Mouse (Mus musculus) thymus, postnatal 14 days (tissue): ENCODE data around the gene Necab3.

Source experiments
- DNase-seq: peaks from one replicate; pipeline ENCODE4 v3.0.0; 2021

The Necab3 gene

DNA sequence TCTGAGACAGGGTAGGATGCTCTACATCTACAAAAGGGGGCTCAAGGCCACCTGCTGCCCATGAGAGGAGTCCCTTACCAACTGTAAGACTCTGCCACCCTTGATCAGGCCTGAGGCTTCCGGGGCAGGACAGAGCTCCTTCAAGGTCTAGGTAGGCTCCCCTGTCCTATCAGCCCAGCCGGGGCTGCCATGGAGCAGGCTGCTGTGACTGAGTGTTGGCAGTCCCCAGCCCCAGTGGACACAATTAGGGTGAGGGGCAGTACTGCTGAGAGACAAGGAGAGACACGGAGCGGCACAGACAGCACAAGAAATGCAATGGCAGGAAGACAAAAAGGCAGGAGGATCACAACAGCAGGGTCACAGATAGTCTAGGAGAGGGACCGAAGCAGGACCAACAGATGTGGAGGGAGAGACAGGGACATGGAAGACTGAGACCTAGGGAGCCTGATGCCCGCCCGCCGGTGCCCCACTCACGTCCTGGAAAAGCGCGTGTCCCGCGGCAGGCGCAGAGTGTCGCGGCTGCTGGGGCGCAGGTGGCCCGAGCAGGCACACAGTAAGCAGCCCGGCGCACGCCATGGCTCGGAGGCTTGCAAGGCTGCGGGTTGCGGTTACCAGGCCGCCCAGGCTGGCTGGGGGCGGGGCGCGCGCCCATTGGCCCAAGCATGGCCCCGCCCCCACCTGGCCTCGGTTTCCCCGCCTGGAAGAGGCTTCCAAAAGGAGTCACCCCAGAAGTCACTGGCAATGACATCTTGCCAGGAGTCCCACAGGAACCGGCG lies at the start of gene Necab3:
Gene Necab3 (minus strand): TSS at position 627 of the 776 bp plus-strand sequence.
- DNase-seq: peak; percentile 79

DNA sequence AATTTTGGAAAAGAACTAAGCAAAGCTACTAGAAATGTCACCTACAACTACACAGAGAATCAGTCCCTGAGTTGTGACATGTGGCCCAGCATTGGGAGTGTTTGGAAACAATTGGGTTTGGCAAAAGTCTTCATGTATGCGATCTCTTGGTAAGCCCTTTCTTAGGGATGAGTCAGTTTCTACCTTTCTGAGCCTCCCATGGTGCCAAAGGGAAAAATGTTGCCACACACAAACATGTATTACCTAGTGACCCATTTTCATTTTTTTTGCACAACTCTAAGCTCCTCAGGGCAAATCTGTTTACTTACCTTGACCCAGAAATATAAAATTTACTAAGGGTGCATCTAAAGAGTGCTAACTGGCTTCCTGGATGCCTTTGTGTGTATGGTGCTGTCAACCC lies 48.3 kb upstream of the Necab3 start:
- no peak for DNase-seq

DNA sequence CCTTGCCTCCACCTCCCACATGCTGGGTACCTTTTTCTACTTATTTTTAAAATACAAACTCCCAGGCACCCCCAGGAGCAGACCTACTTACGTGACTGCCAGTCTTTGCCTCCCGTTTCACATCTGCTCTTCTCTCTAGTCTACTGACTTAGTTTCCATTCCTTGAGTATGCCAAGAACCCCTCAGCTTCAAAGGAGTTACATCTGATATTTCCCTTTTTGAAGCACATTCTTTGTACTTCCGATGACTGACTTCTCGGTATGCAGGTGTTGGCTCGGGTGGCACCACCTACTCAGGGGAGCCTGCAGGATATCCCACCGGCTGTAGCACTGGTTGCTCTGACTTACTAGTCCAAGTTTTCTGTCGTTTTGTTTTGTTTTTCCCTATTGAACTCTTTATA lies 45.5 kb upstream of the Necab3 start:
- DNase-seq: peak; percentile 71

DNA sequence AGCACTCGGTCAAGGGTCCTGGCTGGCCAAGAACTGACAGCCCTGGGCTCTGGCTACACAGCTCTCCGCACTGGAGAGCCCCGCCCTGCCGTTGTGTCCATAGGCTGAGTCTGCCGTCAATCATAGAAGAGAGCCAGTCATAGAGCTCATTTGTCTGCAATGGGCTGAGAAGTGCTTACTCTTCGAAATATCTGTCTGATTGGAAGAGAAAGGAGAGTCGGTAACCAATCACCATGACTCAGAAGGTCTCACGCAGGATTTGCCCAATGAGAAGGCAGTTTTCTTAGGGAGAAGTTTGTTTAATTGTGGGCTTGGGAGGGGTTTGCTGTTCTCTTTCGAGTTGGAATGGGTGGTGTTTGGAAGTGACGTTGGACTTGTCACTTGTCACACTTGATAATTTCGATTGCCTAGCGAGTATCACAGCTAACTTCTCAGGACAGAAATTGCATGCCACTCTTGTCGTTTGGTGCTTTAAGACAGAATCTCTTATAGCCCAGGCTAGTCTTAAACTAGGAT lies 45.0 kb upstream of the Necab3 start, which contains the start of gene Pxmp4:
Gene Pxmp4 (minus strand): TSS at position 71 of the 516 bp plus-strand sequence.
- peak; percentile 97 for DNase-seq

DNA sequence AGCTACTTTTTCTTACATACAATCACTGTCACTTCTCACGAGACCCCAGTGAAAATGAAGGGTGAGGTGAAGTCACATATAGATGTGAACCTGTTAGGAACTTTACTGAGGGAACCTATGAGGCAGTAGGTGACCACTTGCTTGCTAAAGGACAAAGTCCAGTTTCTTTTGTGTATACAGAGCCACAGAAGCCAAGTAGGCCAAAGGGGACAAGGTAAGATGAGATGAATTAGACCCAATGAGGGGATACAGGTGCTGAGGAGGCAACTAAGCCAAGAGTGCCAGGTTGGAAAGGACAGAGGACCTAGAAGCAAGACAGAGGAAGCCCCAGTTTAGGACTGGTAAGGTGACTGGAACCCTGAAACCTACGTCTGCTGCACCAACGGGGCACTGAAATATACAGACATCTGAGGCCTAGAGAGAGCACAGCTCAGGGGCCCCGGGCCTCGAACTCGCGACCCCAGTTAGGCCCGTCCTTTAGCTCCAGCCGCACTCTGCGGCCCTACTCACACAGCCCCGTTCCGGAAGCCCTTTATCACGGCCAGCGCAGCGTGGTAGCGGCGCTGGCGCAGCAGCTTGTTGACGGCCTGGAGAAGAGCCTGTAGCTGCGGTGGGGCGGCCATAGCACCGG lies 44.4 kb upstream of the Necab3 start:
- DNase-seq: no peak

DNA sequence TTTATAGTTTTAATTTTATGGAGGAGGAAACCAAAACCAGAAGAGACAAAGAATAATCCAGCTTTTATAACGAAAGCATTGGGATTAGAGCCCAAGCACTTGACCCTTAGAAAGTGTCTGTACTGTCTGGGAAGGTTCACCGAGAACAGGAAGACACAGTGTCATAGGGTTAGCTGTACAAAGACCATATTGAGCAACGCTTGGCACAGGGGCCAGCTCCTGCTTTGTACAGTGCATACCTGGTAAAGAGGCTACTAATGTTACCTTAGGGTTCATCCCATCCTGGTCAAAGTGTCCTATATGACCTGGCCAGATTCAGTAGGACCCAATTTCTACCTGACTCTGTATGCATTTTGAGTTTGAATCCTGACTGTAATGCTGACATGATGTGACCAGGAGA lies 42.6 kb upstream of the Necab3 start:
- no peak for DNase-seq

DNA sequence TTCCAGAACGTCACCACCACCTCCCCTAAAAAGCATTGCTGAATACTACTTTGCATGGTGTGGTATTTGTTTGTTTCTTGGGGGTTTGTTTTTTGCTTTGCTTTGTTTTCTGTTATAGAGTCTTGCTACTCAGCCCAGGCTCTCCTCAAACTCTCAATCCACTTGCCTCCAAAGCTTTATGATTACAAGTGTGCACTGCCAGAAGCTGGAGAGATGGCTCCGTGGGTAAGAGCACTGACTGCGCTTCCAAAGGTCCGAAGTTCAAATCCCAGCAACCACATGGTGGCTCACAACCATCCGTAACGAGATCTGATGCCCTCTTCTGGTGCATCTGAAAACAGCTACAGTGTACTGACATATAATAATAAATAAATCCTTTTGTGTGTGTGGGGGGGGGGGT lies 41.9 kb upstream of the Necab3 start:
- no peak for DNase-seq

DNA sequence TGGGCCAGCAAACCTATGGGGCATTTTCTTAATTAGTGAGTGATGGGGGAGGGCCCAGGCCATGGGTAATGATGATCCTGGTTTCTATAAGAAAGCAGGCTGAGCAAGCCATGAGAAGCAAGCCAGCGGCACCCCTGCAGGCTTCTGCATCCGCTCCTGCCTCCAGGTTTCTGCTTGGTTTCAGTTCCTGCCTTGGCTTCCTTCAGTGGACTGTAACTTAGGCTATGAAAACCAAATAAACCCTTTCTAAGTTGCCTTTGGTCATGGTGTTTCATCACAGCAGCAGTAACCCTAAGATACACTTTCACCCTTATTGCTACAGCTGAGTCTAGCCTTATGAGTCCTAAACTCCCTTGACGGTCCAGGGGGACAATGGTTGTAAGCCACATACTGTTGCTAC lies 38.7 kb upstream of the Necab3 start:
- DNase-seq: no peak

DNA sequence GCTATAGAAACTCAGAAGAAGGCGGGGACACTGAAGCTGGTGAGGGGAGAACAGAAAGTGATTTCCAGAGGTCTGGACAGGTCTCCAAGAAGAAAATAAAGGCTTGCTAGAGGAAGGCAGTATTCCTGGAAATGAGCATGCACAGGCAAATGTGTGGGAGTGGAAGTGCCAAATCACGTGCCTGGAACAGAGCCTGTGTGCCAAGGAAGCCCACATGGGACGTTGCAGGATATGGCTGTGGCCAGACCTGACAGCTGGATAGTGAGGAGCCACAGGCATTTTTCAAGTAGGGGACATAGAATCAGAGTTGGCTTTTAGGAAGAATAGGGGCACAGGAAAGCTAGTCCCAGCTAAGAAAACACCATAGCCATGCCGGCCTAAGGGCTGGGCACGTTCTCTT lies 37.1 kb upstream of the Necab3 start:
- DNase-seq: no peak

DNA sequence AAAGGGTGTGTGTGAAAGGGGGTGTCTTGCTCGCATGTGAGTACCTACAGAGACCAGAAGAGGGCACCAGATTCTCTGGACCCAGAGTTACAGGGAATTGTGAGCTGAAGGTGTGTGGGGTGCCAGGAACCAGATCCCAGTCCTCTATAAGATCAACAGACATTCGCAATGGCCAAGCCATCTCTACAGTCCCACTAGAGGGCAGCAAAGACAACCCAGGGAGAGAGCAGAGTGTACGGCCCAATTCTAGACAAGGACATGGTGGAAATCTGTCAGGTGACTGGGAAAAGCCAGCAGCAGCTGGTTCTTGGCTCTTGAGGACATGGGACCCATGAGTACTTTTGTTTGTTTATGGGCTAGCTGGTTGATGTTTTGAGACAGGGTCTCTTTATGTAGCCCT lies 34.3 kb upstream of the Necab3 start:
- DNase-seq: peak; percentile 74

DNA sequence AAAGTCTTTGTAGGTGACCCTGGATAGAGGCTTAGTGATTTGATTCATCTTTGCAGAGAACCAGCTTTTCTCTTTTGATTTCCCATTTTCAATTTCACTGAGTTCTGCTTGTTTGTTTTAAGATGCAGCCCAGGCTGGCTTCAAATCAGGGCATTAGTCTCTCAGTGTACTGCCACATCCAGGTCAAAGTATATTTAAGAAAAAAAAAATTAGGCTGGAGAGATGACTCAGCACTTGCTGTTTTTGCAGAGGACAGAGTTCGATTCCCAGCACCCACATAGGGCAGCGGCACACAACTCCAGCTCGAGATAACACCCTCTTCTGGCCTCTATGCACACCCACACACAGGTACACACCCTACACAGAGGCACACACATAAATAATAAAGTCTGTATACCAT lies 32.5 kb upstream of the Necab3 start:
- no peak for DNase-seq

DNA sequence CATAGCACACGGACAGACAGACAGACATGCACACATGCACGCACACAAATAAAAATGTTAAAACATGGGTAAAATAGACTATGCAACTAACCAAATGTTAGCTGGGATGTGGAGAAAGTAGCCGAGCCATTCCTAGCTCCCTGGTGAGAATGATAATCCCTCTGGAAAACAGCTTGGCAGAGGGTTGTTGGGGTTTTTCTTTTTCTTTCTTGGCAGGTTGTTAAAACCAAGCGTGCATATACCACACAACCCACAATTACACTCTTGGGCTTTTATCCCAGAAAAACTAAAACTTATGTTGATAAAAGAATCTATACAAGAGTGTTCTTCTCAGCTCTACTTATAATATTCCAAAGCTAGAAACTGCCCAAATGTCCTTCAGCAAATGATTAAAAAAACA lies 30.4 kb upstream of the Necab3 start:
- DNase-seq: no peak

DNA sequence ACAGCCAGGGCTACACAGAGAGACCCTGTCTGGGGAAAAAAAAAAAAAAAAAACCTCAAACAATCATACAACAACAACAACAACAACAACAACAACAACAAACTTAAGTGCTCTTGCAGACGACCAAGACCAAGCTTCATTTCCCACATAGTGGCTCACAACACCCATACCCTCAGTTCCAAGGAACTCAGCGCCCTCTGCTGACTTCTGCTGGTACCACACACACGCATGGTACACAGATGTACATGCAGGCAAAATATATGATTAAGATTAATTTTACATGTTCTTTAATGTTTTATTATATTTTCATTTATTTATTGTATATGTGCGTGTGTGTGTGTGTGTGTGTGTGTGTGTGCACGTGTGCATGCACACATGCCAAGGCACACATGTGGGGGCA lies 27.7 kb upstream of the Necab3 start:
- peak; percentile 75 for DNase-seq

DNA sequence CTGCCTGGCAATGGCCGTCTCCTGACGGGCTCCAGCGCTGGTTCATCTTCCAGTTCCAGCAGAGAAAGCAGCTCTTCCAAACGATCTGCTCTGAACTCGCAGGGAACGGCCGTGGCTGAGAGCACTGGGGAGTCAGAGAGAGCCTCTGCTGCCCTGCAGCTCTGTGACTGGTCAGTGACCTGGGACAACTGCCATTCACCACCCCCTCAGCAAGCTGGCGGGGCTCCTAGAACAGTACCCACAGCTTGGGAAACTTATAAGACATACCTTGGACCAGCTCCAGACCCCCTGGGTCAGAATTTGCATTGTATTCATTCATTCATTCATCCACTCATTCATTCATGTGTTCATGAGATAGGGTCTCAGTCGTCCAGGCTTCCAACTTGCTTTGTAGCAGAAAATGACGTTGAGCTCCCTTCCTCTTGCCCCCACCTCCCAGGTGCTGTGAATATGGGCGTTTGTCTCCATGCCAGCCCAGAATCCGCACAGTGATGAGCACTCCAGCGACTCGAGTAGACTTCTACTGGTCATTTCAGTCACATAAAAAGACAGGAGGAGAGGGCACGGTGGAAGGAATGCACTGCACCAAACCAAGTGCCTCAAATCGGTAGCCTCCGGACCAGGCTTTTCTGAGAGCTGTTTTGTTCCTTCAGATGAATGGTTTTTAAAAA lies 26.4 kb upstream of the Necab3 start:
- no peak for DNase-seq

DNA sequence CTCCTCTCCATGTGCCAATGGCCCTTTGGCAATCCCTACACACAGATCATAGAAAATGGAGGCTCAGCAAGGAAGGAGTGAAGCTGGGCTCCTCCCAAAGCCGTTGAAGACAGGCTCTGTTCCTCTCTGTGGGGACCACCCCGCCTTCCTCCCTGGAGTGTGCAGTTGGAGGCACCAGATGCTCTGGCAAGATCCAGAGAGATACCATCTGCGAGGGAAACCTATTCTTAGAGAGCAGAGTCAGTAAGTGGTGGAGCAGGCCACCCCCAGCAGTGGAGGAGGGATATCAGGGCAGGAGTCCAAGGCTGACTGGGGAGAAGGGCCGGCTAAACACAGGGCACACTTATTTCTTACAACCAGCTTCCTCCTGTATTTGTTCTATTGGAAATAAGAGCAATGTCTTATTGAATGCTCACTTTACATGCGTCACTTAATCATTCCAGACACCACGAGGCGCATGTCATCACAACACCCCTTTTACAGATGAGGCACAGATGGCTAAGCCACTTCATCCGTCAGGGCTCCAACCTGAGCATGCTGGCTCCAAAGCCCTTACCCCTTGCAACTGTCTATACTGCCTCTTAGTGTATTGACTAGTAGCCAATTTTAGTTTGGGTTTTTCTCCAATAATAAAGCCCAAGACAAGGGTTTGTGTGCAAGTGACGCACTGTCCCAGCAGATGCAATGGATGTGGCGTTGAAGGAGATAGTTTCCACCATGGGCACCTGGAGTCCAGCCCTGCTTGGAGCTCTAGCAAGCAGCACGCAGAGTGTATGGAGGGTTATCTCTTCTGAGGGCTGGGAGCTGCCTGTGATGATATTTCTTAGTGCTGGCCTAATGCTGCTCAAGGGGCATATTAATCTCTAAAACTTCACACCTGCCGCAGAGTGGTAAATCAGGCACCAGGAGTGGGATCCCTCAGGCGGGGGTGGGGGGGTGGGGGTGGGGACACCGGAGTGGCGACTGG lies 25.5 kb upstream of the Necab3 start:
- DNase-seq: no peak

DNA sequence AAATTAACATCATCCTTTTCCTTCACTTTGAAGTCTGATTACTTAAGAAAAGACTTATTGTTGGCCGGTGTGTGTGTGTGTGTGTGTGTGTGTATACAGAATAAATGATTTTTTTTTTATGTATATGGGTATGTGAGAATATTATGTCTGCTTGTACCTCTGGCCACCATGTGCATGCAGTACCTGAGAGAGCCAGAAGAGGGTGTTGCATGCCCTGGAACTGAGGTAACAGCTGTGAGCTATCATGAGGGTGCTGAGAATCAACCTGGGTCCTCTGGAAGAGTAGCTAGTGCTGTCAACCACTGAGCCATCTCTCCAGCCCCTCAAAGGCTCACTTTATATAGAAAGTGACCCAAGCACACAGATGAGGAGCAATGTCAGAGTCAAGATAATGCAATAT lies 22.7 kb upstream of the Necab3 start:
- DNase-seq: no peak

DNA sequence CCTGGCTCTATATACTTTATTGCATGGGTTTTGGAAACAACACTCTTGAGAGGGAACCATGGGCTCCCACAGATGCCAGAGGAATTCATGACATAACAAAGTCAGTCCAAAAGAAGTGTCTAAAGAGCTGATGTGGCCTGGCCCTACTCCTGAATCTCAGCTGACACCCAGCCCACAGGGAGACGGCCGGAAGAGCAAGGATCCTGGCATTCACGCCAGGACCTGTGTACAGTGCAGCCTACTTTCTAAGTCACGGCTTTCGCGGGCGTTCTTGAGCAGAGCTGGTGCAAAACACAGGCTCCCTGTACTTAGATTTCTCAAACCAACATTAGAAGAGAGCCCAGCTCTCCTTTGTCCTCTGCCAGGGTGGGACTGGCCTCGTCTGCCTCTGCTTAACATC lies 21.9 kb upstream of the Necab3 start:
- no peak for DNase-seq

DNA sequence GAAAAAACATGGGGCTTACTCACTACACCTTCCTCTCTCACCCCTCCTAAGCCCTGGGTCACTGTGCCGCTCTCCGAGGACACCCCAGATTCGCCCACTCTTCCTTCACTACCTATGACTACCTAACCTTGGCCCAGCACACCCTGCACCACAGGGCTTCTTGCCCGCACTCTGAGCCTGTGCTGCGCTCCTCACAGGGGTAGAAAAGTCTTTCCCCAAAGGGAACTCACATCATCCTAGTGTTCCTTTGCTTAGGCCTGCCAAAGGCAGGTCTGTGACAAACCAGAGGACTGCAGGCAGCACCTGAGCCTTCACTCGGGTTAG lies 19.0 kb upstream of the Necab3 start:
- no peak for DNase-seq

DNA sequence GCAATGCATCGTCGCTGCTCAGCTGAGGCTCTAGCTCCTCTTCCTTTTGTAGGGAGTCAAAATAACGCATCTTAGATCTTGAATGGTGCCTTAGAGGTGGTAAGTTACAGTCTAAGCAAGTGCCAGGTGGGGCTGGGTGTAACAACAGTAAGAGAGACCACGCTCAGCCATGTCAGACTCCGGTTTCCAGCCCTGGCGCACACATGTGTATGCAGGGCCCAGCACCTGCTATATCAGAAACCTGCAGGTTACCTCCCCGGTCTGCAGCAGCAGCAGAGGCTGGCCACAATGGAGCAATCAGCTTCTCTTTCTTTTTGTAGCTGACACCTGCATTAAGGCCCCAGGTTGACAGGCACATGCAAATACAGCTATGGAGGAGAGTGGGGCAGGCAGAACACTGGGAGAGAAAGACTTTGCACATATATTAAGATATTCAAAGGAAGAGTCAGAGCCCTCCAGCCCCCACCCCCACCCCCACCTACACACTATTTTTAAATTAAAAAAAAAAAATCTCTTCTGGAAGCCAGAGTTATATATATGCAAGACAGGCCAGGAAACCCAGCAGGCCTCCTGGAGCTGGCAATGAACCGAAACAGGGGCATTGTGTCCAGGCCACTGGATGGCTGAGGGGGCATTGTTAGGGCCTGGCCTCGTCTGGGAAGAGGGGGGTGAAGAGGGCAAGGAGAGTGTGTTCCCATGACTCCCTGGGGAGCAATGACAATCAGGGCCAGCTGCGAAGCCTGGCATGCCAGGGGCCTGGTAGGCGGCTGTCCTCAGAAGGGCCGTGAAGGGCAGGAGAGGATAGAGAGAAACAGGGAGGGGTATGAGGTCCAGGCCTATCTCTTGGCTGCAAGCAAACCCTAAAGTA lies 18.4 kb upstream of the Necab3 start:
- peak; percentile 72 for DNase-seq

DNA sequence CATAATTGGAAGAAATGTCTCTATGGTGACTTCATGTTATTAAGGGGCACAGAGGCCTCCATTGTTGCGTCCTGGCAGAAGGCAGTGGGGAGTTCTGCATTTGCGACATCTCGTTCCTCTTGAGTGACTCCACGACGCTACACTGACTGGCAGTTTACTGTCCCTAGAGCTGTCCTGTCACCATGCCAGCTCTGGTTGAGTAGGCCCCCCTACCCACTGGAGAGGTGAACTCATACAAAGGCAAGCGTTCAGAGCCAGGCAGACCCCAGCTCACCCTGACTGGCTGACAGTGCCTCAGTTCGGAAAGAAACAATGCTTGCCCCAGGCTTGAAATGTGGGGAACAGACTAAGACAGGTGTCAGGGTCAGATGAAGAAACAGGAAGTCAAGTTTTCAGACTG lies 15.6 kb upstream of the Necab3 start:
- DNase-seq: no peak

DNA sequence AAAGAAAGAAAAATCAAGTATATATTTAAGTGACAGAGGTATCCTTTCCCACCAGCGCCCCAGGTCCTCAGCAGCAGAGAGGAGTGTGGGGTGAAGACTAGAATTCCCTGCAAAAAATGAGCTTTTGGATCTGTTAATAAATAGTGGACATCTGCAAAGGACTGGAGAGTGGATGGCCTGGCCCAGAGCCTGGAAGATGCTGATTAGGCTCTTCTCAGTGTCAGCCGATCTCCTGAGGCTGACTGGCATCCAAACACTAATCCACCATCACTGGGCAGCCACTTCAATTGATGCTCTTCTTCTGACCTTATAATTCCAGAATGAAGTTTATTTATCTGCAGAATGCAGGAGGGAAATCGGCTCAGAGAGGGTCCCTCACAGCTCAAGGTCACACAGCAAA lies 14.3 kb upstream of the Necab3 start:
- DNase-seq: no peak

DNA sequence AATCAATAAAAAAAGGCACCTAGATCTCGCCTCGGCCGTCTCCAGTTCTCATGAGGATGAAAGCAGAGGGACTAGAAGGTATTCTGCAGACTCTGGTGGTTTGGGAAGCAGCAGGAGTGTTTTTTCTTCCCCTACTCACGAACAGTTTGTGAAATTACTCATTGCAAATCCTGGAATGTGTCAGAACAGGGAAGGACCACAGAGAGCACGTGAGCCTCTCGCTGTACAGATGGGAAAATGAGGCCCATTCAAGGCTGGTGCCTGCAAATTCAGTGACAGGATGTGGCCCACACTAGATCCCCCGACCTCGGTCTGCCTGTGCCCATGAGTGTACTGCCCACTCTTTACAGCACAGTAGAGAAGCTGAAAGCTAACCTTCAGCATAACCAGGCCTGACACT lies 13.3 kb upstream of the Necab3 start:
- DNase-seq: no peak
